Mouse (Mus musculus): Measurements from ENCODE around the gene Igf2bp3. TPM values are rescaled to one million over a fixed set of nuclear protein-coding genes. Genes with fewer than 3 reads are reported as not detected.
A peak's percentile ranks its signal among the peaks of the same experiment; 100 is the strongest.
"Not testable (repeated sequence)": the region's sequence is repeated elsewhere in the genome, so short reads cannot be mapped to it uniquely, and the experiment has no call there.

Gene Igf2bp3
- 78.2 and 85.8 TPM in 2 replicates for polyA plus RNA-seq (2011; ENCODE audit: insufficient read depth, insufficient read length, low read depth, missing spikeins)

DNA sequence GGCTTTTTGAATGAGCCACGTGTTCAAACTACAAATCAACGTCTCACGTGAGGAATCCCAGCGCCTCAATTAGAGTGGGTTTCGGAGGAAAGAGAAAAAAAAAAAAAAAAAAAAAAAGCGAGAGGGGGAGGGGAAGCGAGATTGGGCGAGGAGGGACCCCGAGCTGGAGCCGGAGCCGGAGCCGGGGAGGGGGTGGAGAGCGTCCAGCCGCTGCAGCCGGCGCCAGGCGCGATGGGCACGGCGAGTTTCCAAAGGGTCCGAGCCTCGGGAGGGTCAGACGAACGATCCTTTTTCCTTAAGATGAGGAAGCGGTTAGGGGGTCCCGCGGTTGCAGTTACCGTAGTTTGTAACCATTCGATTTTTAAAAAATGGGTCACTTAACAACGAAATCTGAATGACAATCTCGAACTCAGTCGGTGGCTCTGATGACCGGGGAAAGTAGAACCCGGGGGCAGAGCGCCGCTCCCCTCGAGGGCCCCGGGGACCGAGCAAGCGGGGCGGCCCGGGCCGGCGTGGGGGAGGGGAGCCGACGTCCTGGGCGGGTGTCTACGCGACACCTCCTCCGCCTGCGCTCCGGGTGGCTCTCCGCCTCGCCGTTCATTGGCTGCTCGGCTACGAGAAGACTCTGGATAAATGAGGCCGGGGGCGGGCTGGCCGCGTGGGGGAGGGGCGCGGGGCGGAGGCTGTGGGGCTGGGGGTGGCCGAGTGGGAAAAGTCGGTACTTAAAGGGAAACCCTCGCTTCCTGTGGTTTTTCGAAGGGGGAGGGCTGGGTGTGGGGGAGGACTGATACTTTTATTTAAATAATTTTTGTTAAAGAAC is at the start of gene Igf2bp3:
TSS of gene Igf2bp3 (minus strand) at position 30 of the 820 bp plus-strand sequence.
- Histone ChIP-seq H3K4me1 (ENCODE audit: control insufficient read depth, insufficient read depth, low read length) (no peaks in the 10 kb centered on the region), H3K27ac (ENCODE audit: insufficient read depth, low read length) (peak within 1 kb of the TSS; percentile 92), H3K36me3 (ENCODE audit: control insufficient read depth, insufficient read depth, low read length, poor library complexity, severe bottlenecking) (no peaks in the 10 kb centered on the region), H3K4me3 (ENCODE audit: low read depth, low read length) (peak within 1 kb of the TSS; percentile 68), H3K9me3 (replicated peaks; ENCODE audit: control insufficient read depth, insufficient read depth, low read length, poor library complexity, severe bottlenecking) (no peaks in the 10 kb centered on the region), H3K27me3 (ENCODE audit: control insufficient read depth, insufficient read depth, low read length, poor library complexity, severe bottlenecking) (peaks cover 3% of the 10 kb centered on the region; the same call in 1 of the 2 replicates), H3K9ac (ENCODE audit: low read depth, poor library complexity, severe bottlenecking) (peak within 1 kb of the TSS; percentile 99)
- no peak for TF ChIP-seq CTCF (IDR thresholded peaks at IDR 0.05; ENCODE audit: low read depth, low read length)
- peak; percentile 32; the same call in 1 of the 2 replicates for TF ChIP-seq EP300 (IDR thresholded peaks at IDR 0.05; ENCODE audit: insufficient read depth, low read depth, low read length)

DNA sequence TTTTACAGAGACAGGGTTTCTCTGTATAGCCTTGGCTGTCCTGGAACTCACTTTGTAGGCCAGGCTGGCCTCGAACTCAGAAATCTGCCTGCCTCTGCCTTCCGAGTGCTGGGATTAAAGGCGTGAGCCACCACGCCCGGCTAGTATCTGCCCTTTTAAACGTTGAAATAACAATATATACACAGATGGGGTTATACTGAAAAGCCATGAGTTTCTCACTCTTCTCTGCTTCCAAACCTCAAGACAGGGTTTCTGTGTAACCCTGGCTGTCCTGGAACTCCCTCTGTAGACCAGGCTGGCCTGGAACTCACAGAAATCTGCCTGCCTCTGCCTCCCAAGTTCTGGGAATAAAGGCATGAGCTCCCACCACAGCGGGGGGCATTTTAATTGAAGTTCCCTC is 49.7 kb upstream of the Igf2bp3 start:
- H3K4me1 ChIP-seq (ENCODE audit: control insufficient read depth, insufficient read depth, low read length); H3K27me3 ChIP-seq (ENCODE audit: control insufficient read depth, insufficient read depth, low read length, poor library complexity, severe bottlenecking); H3K4me3 ChIP-seq (ENCODE audit: low read depth, low read length); H3K9me3 ChIP-seq (replicated peaks; ENCODE audit: control insufficient read depth, insufficient read depth, low read length, poor library complexity, severe bottlenecking); H3K36me3 ChIP-seq (ENCODE audit: control insufficient read depth, insufficient read depth, low read length, poor library complexity, severe bottlenecking): not testable (repeated sequence)
- H3K9ac ChIP-seq (ENCODE audit: low read depth, poor library complexity, severe bottlenecking) = peak overlapping the region; percentile 98
- H3K27ac ChIP-seq (ENCODE audit: insufficient read depth, low read length) = peak overlapping the region; percentile 64

DNA sequence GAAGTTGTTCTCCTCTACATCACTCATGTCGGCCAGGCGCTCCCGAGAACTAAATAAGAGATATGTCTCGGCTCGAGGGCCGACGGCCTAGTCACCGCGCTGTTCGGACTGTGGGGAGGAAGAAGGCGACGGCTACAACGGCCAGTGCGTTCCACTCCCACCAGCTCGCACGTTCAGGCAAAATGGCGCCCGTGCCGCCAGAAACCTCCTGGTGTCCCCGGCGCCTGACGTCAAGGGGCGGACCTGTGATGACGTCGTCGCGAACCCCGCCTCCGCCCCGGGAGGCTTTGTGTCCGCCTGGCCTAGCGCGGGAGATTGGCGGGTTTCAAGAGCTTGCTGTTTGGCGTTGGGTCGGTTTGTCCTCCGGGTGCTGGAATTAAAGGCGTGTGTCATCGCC is 49.1 kb upstream of the Igf2bp3 start, which contains the start of gene Tra2a:
TSS of gene Tra2a (minus strand) at position 187 of the 397 bp plus-strand sequence.
- H3K9ac ChIP-seq (ENCODE audit: low read depth, poor library complexity, severe bottlenecking) = peak within 1 kb of the TSS; percentile 98
- peak within 1 kb of the TSS; percentile 78 for H3K27ac ChIP-seq (ENCODE audit: insufficient read depth, low read length)
- no peaks in the 10 kb centered on the region for H3K27me3 ChIP-seq (ENCODE audit: control insufficient read depth, insufficient read depth, low read length, poor library complexity, severe bottlenecking)
- TF ChIP-seq POLR2A (IDR thresholded peaks at IDR 0.05; ENCODE audit: insufficient read depth, low read length) = peak; percentile 96
- TF ChIP-seq EP300 (IDR thresholded peaks at IDR 0.05; ENCODE audit: insufficient read depth, low read depth, low read length) = 0 out of 2 replicates have a peak, but pooled peaks have one; percentile 22
- TF ChIP-seq CTCF (IDR thresholded peaks at IDR 0.05; ENCODE audit: low read depth, low read length) = no peak
- H3K4me3 ChIP-seq (ENCODE audit: low read depth, low read length) = peak within 1 kb of the TSS; percentile 95
- peaks cover 5% of the 10 kb centered on the region for H3K36me3 ChIP-seq (ENCODE audit: control insufficient read depth, insufficient read depth, low read length, poor library complexity, severe bottlenecking)
- H3K9me3 ChIP-seq (replicated peaks; ENCODE audit: control insufficient read depth, insufficient read depth, low read length, poor library complexity, severe bottlenecking) = no peaks in the 10 kb centered on the region
- H3K4me1 ChIP-seq (ENCODE audit: control insufficient read depth, insufficient read depth, low read length) = no peaks in the 10 kb centered on the region

DNA sequence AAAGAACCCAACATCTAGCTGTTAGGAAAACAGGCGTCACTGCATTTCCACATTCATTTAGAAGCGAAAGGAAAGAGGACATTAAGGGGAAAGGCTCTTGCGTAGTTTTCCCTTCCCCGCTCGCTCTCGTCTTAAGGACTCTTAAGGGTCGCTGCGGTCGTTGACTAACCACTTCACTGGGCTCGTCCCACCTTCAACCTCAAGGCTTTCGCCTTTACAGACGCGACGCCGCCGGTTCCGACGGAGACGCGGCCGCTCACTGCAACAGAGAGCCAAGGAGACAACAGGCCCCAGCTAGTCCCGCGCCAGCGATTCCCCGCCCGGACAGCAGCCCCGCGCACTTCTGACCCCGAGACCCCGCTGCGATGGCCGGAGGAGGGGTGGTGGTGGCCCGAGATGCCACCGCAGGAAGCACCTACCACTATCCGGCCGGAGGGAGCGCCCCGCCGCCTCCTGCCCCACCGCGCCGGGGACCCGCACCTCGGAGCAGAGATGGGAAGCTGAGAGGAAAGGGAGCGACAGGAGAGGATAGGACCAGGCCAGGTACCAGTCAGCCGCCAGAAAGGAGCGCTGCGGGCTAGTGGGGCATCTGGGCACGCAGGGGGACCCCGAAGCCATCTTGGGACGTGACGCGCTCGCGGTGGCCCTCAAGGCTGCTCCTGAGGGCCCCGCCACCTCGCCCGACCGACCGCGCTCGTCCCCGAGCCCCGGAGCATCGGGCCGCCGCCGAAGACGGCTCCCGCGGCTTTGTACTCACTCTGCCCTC is 48.5 kb upstream of the Igf2bp3 start:
- Histone ChIP-seq H3K9ac (ENCODE audit: low read depth, poor library complexity, severe bottlenecking) (peak overlapping the region; percentile 98), H3K36me3 (ENCODE audit: control insufficient read depth, insufficient read depth, low read length, poor library complexity, severe bottlenecking) (peaks cover 11% of the 10 kb centered on the region), H3K27ac (ENCODE audit: insufficient read depth, low read length) (peak overlapping the region; percentile 78), H3K4me3 (ENCODE audit: low read depth, low read length) (peak overlapping the region; percentile 95), H3K9me3 (replicated peaks; ENCODE audit: control insufficient read depth, insufficient read depth, low read length, poor library complexity, severe bottlenecking) (no peaks in the 10 kb centered on the region), H3K4me1 (ENCODE audit: control insufficient read depth, insufficient read depth, low read length) (no peaks in the 10 kb centered on the region), H3K27me3 (ENCODE audit: control insufficient read depth, insufficient read depth, low read length, poor library complexity, severe bottlenecking) (no peaks in the 10 kb centered on the region)
- TF ChIP-seq CTCF (IDR thresholded peaks at IDR 0.05; ENCODE audit: low read depth, low read length) (no peak), POLR2A (IDR thresholded peaks at IDR 0.05; ENCODE audit: insufficient read depth, low read length) (no peak), EP300 (IDR thresholded peaks at IDR 0.05; ENCODE audit: insufficient read depth, low read depth, low read length) (no peak)

DNA sequence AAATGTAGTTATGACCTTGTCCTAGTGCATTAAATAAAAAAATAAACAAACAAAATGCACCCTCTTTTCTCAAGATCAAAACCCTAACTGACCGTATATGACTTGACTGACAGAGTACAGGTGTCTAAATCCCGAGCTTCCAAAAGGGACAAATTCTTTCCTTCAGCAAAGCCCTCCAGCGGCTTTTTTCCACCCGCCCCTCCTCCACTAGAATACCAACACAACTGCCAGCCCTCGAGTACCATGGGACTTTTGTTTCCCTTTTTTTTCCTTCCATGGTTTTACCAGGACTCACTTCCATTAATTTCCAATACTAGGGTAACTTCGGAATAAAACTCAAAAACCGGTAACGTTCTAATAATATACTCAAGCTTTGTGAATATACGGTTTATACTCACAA is 47.7 kb upstream of the Igf2bp3 start:
- no peaks in the 10 kb centered on the region for H3K4me1 ChIP-seq (ENCODE audit: control insufficient read depth, insufficient read depth, low read length)
- peak overlapping the region; percentile 98 for H3K9ac ChIP-seq (ENCODE audit: low read depth, poor library complexity, severe bottlenecking)
- no peak overlapping the region for H3K27ac ChIP-seq (ENCODE audit: insufficient read depth, low read length)
- H3K4me3 ChIP-seq (ENCODE audit: low read depth, low read length) = peak overlapping the region; percentile 95
- peaks cover 17% of the 10 kb centered on the region for H3K36me3 ChIP-seq (ENCODE audit: control insufficient read depth, insufficient read depth, low read length, poor library complexity, severe bottlenecking)
- no peaks in the 10 kb centered on the region for H3K9me3 ChIP-seq (replicated peaks; ENCODE audit: control insufficient read depth, insufficient read depth, low read length, poor library complexity, severe bottlenecking)
- H3K27me3 ChIP-seq (ENCODE audit: control insufficient read depth, insufficient read depth, low read length, poor library complexity, severe bottlenecking) = no peaks in the 10 kb centered on the region
- no peak for TF ChIP-seq CTCF (IDR thresholded peaks at IDR 0.05; ENCODE audit: low read depth, low read length)
- TF ChIP-seq EP300 (IDR thresholded peaks at IDR 0.05; ENCODE audit: insufficient read depth, low read depth, low read length) = no peak
- TF ChIP-seq POLR2A (IDR thresholded peaks at IDR 0.05; ENCODE audit: insufficient read depth, low read length) = no peak

DNA sequence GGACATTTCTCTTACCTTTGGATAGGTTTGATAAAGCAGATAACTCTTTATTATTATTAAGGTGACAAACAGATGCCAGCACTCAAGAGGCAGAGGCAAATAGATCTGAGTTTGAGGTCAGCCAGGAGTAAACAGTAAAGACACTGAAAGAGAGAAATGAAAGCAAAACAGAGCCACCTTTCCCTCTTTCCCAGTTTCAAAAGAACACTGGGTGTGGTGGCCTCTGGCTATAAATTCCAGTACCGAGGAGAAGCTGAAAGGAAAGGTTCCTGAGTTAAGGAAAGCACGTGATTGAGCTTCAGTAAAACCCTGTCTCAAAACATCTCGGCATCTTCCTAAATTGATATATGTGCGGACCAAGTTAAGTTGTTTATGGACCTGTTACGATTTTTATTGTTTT is 45.0 kb upstream of the Igf2bp3 start:
- Histone ChIP-seq H3K36me3 (ENCODE audit: control insufficient read depth, insufficient read depth, low read length, poor library complexity, severe bottlenecking) (peaks cover 21% of the 10 kb centered on the region), H3K9ac (ENCODE audit: low read depth, poor library complexity, severe bottlenecking) (peak overlapping the region; percentile 52; the same call in 1 of the 2 replicates), H3K27ac (ENCODE audit: insufficient read depth, low read length) (peak overlapping the region; percentile 87), H3K9me3 (replicated peaks; ENCODE audit: control insufficient read depth, insufficient read depth, low read length, poor library complexity, severe bottlenecking) (no peaks in the 10 kb centered on the region), H3K4me3 (ENCODE audit: low read depth, low read length) (peak overlapping the region; percentile 36), H3K27me3 (ENCODE audit: control insufficient read depth, insufficient read depth, low read length, poor library complexity, severe bottlenecking) (no peaks in the 10 kb centered on the region), H3K4me1 (ENCODE audit: control insufficient read depth, insufficient read depth, low read length) (no peaks in the 10 kb centered on the region)
- no peak for TF ChIP-seq EP300 (IDR thresholded peaks at IDR 0.05; ENCODE audit: insufficient read depth, low read depth, low read length)
- no peak for TF ChIP-seq POLR2A (IDR thresholded peaks at IDR 0.05; ENCODE audit: insufficient read depth, low read length)
- TF ChIP-seq CTCF (IDR thresholded peaks at IDR 0.05; ENCODE audit: low read depth, low read length) = no peak
